In the genomic region with DNA sequence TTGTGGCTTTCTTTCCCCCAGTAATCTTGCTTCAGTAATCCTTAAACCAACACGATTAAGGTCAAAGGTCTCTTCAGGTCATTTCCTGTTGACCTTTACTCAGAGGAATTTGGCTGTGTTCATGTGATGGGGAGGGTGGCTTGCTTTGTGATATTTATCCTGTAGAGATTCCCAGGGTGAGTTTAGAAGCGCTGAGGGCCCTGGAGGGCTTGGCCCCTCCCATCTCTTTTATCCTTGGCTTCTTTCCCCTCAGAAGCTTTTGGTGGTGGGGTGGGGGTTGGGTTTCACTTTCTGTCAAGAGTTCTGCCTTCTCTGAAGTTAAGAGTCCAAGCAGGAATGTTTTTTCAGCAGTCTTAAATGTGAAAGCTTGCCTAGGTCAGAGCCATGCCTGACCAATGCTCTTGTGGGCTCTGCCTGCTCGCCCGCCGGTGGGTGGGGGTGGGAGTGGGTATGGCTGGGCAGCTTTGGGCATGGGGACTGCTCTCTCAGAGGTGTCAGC, we compare ENCODE assay signal across 8 mouse cellular contexts. TPM values are rescaled to one million over a fixed set of nuclear protein-coding genes. Genes with fewer than 3 reads are reported as not detected.
DNase-seq lines count a peak whose midpoint lies in the region; ATAC-seq lines count a peak whose summit lies in the region.

No protein-coding gene starts in this region.

- H3K4me1 ChIP-seq in lung, embryonic 16.5 days (replicated peaks; ENCODE audit: control insufficient read depth, insufficient read depth, low read length): peaks cover 32% of the 10 kb centered on the region
- peaks cover 25% of the 10 kb centered on the region for H3K4me1 ChIP-seq in stomach, embryonic 14.5 days (ENCODE audit: control insufficient read depth, insufficient read depth, low read length)

- H3K9me3 ChIP-seq in lung, embryonic 16.5 days (ENCODE audit: control insufficient read depth, low read length): no peaks in the 10 kb centered on the region
- H3K9me3 ChIP-seq in stomach, embryonic 14.5 days (ENCODE audit: control insufficient read depth, low read depth, low read length): no peaks in the 10 kb centered on the region

- peak; percentile 50 for DNase-seq in testis, postnatal 10 days (ENCODE audit: low spot score)
- DNase-seq in testis, postnatal 14 days (ENCODE audit: low spot score): no peak
- DNase-seq in heart, adult 9 months (ENCODE audit: low spot score in 2 of 2): peak; percentile 71 to 76
- DNase-seq in kidney, adult 8-10 months: peak; percentile 64 to 87
- DNase-seq in MN1 (ENCODE audit: low spot score): no peak
- DNase-seq in urinary bladder, postnatal 10 days (ENCODE audit: low spot score): no peak

- peak overlapping the region; percentile 92 for H3K27ac ChIP-seq in lung, embryonic 16.5 days (ENCODE audit: low read length)
- peak overlapping the region; percentile 64; the same call in 1 of the 2 replicates for H3K27ac ChIP-seq in stomach, embryonic 14.5 days (ENCODE audit: low read length)

- H3K9ac ChIP-seq in lung, embryonic 16.5 days (ENCODE audit: low read length): peak overlapping the region; percentile 61
- H3K9ac ChIP-seq in stomach, embryonic 14.5 days (replicated peaks; ENCODE audit: low read depth, low read length): no peak overlapping the region

- peak overlapping the region; percentile 51 for H3K4me2 ChIP-seq in lung, embryonic 16.5 days (ENCODE audit: low read depth, low read length)
- H3K4me2 ChIP-seq in stomach, embryonic 14.5 days (replicated peaks; ENCODE audit: low read depth, low read length): peak overlapping the region; percentile 16; the same call in 1 of the 2 replicates

- no peaks in the 10 kb centered on the region for H3K36me3 ChIP-seq in lung, embryonic 16.5 days (ENCODE audit: control insufficient read depth, insufficient read depth, low read length)
- H3K36me3 ChIP-seq in stomach, embryonic 14.5 days (ENCODE audit: control insufficient read depth, insufficient read depth, low read length): no peaks in the 10 kb centered on the region

- WGBS in lung, embryonic 16.5 days: 2% methylated on average over 5 of the region's 5 CpGs
- WGBS in stomach, embryonic 14.5 days: 6% methylated on average over 5 of the region's 5 CpGs

- peak overlapping the region; percentile 24; the same call in 1 of the 2 replicates for H3K4me3 ChIP-seq in lung, embryonic 16.5 days (ENCODE audit: low read length)
- H3K4me3 ChIP-seq in stomach, embryonic 14.5 days (ENCODE audit: low read depth, low read length): no peak overlapping the region

- ATAC-seq in lung, embryonic 16.5 days (ENCODE audit: low read depth): peak; percentile 80
- peak; percentile 70 for ATAC-seq in stomach, embryonic 14.5 days (ENCODE audit: insufficient number of reproducible peaks, insufficient read depth, low FRiP score, low read depth)

- no peaks in the 10 kb centered on the region for H3K27me3 ChIP-seq in lung, embryonic 16.5 days (ENCODE audit: control insufficient read depth, insufficient read depth, low read depth, low read length)
- no peaks in the 10 kb centered on the region for H3K27me3 ChIP-seq in stomach, embryonic 14.5 days (ENCODE audit: control insufficient read depth, insufficient read depth, low read length)

RNA-seq across cellular contexts. Expression of a gene that starts 18.1 kb away (rescaled TPM):
- polyA plus RNA-seq in lung, embryonic 16.5 days (2015; fragmentation: Nextera tagmentation; extraction: Ambion mirVana): 20.0 and 22.0 TPM in 2 replicates
- 22.2 and 26.1 TPM in 2 replicates for polyA plus RNA-seq in stomach, embryonic 14.5 days (2014; fragmentation: Nextera tagmentation; extraction: Ambion mirVana)

Comparison
In these comparisons a context has a peak if more than half of its experiments do, and no peak if none do; other contexts are left out.
1. DNase-seq: peak in testis, postnatal 10 days (single experiment), heart, adult 9 months (2 of 2) and kidney, adult 8-10 months (2 of 2); none in testis, postnatal 14 days (single experiment), MN1 (single experiment) and urinary bladder, postnatal 10 days (single experiment).